Comparison of ENCODE assay signal across 11 mouse cellular contexts in the genomic region with DNA sequence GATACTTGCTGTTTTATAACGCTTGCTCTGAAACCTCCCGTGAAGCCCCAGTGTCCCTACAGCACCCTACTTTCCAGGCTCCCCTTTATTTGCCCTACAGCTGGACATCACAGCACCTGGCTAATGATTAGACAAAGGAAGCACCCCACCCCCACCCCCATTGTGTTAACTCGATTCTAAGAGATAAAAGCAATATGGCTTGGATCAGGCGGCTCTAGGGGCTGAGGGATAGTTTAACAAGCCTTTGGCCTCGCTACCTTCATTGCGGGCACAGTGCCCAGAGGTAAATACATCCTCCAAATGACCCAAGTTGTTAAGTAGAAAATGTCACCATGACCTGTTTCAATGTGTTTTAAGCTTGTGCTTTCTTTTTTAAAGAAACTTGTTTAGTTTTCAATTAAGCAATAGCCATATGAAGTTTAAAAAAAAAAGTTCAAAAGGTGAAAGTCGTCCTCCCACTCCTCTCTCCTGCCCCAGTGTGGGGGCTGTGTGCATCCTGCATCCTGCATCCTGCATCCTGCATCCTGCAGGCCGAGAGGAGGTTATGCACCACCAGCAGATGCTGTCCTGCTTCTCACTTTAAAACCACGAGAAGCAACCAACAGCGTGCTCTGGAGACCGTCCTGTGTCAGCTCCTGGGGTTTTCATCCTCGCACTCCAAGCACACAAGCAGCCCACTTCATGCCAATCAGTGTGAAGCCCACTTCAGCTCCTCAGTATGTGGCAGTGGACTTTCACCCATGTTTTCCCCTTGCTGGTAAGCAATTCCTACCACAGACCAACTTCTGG. TPM values are rescaled to one million over a fixed set of nuclear protein-coding genes. Genes with fewer than 3 reads are reported as not detected.
DNase-seq lines count a peak whose midpoint lies in the region; ATAC-seq lines count a peak whose summit lies in the region.
"Had no signal": no experiment of that assay in that cellular context is flagged by ENCODE, and none has a peak within 500 bp of the region (broad histone marks: within the 10 kb centered on the region; RNA-seq: fewer than 3 reads in every experiment).

No protein-coding gene starts in this region.

- H3K9me3 ChIP-seq in heart, embryonic 16.5 days (replicated peaks; ENCODE audit: control insufficient read depth, low read length): no peaks in the 10 kb centered on the region
- H3K9me3 ChIP-seq in lung, embryonic 15.5 days: no peaks in the 10 kb centered on the region

- H3K36me3 ChIP-seq in heart, embryonic 16.5 days (ENCODE audit: control insufficient read depth, insufficient read depth): peaks cover 11% of the 10 kb centered on the region
- H3K36me3 ChIP-seq in lung, embryonic 15.5 days: peaks cover 17% of the 10 kb centered on the region; the same call in 1 of the 2 replicates

- H3K4me3 ChIP-seq in heart, embryonic 16.5 days (ENCODE audit: low read length): no peak overlapping the region
- H3K4me3 ChIP-seq in lung, embryonic 15.5 days: no peak overlapping the region
- H3K4me3 ChIP-seq: erythroblast, embryonic 14.5 days had no signal

- no peak overlapping the region for H3K4me2 ChIP-seq in heart, embryonic 16.5 days (ENCODE audit: low read depth, low read length)
- peak overlapping the region; percentile 5 for H3K4me2 ChIP-seq in lung, embryonic 15.5 days

- peaks cover 26% of the 10 kb centered on the region for H3K4me1 ChIP-seq in heart, embryonic 16.5 days (ENCODE audit: control insufficient read depth, insufficient read depth, low read length)
- H3K4me1 ChIP-seq in lung, embryonic 15.5 days: peaks cover 60% of the 10 kb centered on the region

- 0 out of 2 replicates have a peak, but pooled peaks have one; percentile 23 for ATAC-seq in heart, embryonic 16.5 days (replicated peaks; ENCODE audit: extremely low read depth, insufficient read depth, low FRiP score)
- ATAC-seq in activated CD4-positive, CD25-positive, alpha-beta regulatory T cell, adult 4 months: peak; percentile 37
- ATAC-seq in lung, embryonic 15.5 days (ENCODE audit: borderline replicate concordance, extremely low read depth, low FRiP score, low TSS enrichment): no peak

- DNase-seq in heart, adult 9 months (ENCODE audit: low spot score in 2 of 2): no peak
- DNase-seq in kidney, adult 9 months: peak; percentile 37
- DNase-seq in embryo, embryonic 10.5 days (ENCODE audit: low spot score): no peak
- no peak for DNase-seq in embryo, embryonic 11 days
- DNase-seq in embryo, embryonic 10 days (ENCODE audit: low spot score): no peak
- DNase-seq: adrenal gland, adult 8-10 months had no signal

- WGBS in heart, embryonic 16.5 days: 57% methylated on average over 12 of the region's 12 CpGs
- 32% methylated on average over 12 of the region's 12 CpGs for WGBS in lung, embryonic 15.5 days

- H3K27ac ChIP-seq in heart, embryonic 16.5 days (ENCODE audit: low read length): no peak overlapping the region
- peak overlapping the region; percentile 76 for H3K27ac ChIP-seq in lung, embryonic 15.5 days

- no peak overlapping the region for H3K9ac ChIP-seq in heart, embryonic 16.5 days (ENCODE audit: low read length)
- H3K9ac ChIP-seq in lung, embryonic 15.5 days: no peak overlapping the region

- no peaks in the 10 kb centered on the region for H3K27me3 ChIP-seq in heart, embryonic 16.5 days (ENCODE audit: control insufficient read depth, insufficient read depth, low read length)
- no peaks in the 10 kb centered on the region for H3K27me3 ChIP-seq in lung, embryonic 15.5 days
- H3K27me3 ChIP-seq: CH12.LX had no signal

RNA-seq across cellular contexts. Expression of gene Traf3ip2, which starts 12.3 kb away (rescaled TPM):
- 10.7 and 12.5 TPM in 2 replicates for polyA plus RNA-seq in heart, embryonic 16.5 days (2015; fragmentation: Nextera tagmentation; extraction: Ambion mirVana)
- 10 to 100 TPM; 33.8 to 34.0 TPM for polyA plus RNA-seq in activated CD4-positive, CD25-positive, alpha-beta regulatory T cell, adult 4 months (2017; shearing (Covaris generic))
- 30.1 and 33.5 TPM in 2 replicates for polyA plus RNA-seq in lung, embryonic 15.5 days (2015; fragmentation: Nextera tagmentation; extraction: Ambion mirVana)
